Mouse (Mus musculus) layer of hippocampus, adult 11-12 months (tissue): Measurements from ENCODE around the gene Prrg2.
"Not testable (repeated sequence)": the region's sequence is repeated elsewhere in the genome, so short reads cannot be mapped to it uniquely, and the experiment has no call there.

Experiments
- DNase-seq: peaks from one replicate; pipeline ENCODE4 v3.0.0; 2022; ENCODE audit warnings: low spot score

The Prrg2 gene

GRCm38 (mm10) chr7:45062239-45062835 lies at the start of gene Prrg2, which contains the start of gene Nosip:
TSS of gene Prrg2 (minus strand) at chr7:45062677.
TSS of gene Nosip (plus strand) at chr7:45062429.
- peak; percentile 95 for DNase-seq

GRCm38 (mm10) chr7:45111940-45112339 lies 49.5 kb upstream of the Prrg2 start:
- no peak for DNase-seq

- not testable (repeated sequence) for DNase-seq
Measured at GRCm38 (mm10) chr7:45110089-45110488, 47.6 kb upstream of the Prrg2 start.

- no peak for DNase-seq
Measured at GRCm38 (mm10) chr7:45107052-45107645, 44.7 kb upstream of the Prrg2 start.

- no peak for DNase-seq
Measured at GRCm38 (mm10) chr7:45106441-45106840, 44.0 kb upstream of the Prrg2 start.

- DNase-seq, result no peak
Measured at GRCm38 (mm10) chr7:45105491-45105890, 43.0 kb upstream of the Prrg2 start.

GRCm38 (mm10) chr7:45104941-45105340 lies 42.5 kb upstream of the Prrg2 start:
- DNase-seq, result no peak

GRCm38 (mm10) chr7:45103652-45104180 lies 41.2 kb upstream of the Prrg2 start, which contains the start of gene Fcgrt:
TSS of gene Fcgrt (minus strand) at chr7:45103851.
- DNase-seq, result peak; percentile 62

- no peak for DNase-seq
Measured at GRCm38 (mm10) chr7:45102940-45103585, 40.6 kb upstream of the Prrg2 start.

- DNase-seq, result no peak
Measured at GRCm38 (mm10) chr7:45102441-45102840, 40.0 kb upstream of the Prrg2 start.

- DNase-seq, result no peak
Measured at GRCm38 (mm10) chr7:45100046-45100445, 37.6 kb upstream of the Prrg2 start.

- no peak for DNase-seq
Measured at GRCm38 (mm10) chr7:45098541-45099240, 36.2 kb upstream of the Prrg2 start.

GRCm38 (mm10) chr7:45097479-45097878 lies 35.0 kb upstream of the Prrg2 start:
- DNase-seq, result no peak

GRCm38 (mm10) chr7:45095965-45096364 lies 33.5 kb upstream of the Prrg2 start:
- not testable (repeated sequence) for DNase-seq

GRCm38 (mm10) chr7:45095367-45095766 lies 32.9 kb upstream of the Prrg2 start:
- DNase-seq, result no peak

GRCm38 (mm10) chr7:45094121-45094520 lies 31.6 kb upstream of the Prrg2 start:
- no peak for DNase-seq

GRCm38 (mm10) chr7:45093516-45093905 lies 31.0 kb upstream of the Prrg2 start:
- DNase-seq, result no peak

- no peak for DNase-seq
Measured at GRCm38 (mm10) chr7:45092828-45093515, 30.5 kb upstream of the Prrg2 start.

- no peak for DNase-seq
Measured at GRCm38 (mm10) chr7:45092048-45092447, 29.6 kb upstream of the Prrg2 start, which contains the start of gene Rcn3. TSS of gene Rcn3 (minus strand) at chr7:45092221.

- DNase-seq, result no peak
Measured at GRCm38 (mm10) chr7:45091001-45091990, 28.8 kb upstream of the Prrg2 start.
